Mouse (Mus musculus) Patski (cell line): ENCODE results near the gene Cdh26. TPM values are rescaled to one million over a fixed set of nuclear protein-coding genes. Genes with fewer than 3 reads are reported as not detected.

Experiments used
- ATAC-seq: fragments of 100-300 bp; one replicate; pipeline ENCODE4 v1.8.0; 2021
- CTCF ChIA-PET: fragments of 350-600 bp; sonication (Branson Sonifier 250); formaldehyde crosslinking; loops from one replicate; lab custom pipeline; 2022; ENCODE audit warnings: inconsistent platforms; lab: Charles Lee
- POLR2A ChIA-PET: fragments of 350-600 bp; sonication (Branson Sonifier 250); formaldehyde crosslinking; loops from one replicate; lab custom pipeline; 2022; ENCODE audit warnings: antibody characterized with exemption, inconsistent platforms; lab: Charles Lee
- DNase-seq: peaks from one replicate; pipeline ENCODE4 v3.0.0-alpha.2; 2011; ENCODE audit warnings: low read depth, low spot score
- H3K27me3 ChIP-seq: fragments of 371-371 bp; one replicate; pipeline ENCODE4 v1.5.1; 2021
- CTCF ChIP-seq: fragments of 100-300 bp; IDR thresholded peaks from one replicate; pipeline ENCODE4 v1.5.1; 2021
- in situ Hi-C: fragments of 300-500 bp; cut with MboI; formaldehyde crosslinking; loops from 3 replicates; pipeline ENCODE4 v1.11.1; 2018; ENCODE audit warnings: low pct_unique_long_range_greater_than_20kb, mixed read lengths
- polyA plus RNA-seq: library from polyadenylated mRNA; unstranded; gene quantifications from one replicate; pipeline ENCODE4 v1.2.3, GENCODE M21; 2021

The Cdh26 gene
- polyA plus RNA-seq, 1 experiment from 2014 or later, result not detected

GRCm38 (mm10) chr2:178479011-178479410 lies 48.7 kb downstream of the Cdh26 start:
- no peaks in the 10 kb centered on the region for H3K27me3 ChIP-seq
- in situ Hi-C loops, result no loop called here
- ATAC-seq (no peak), DNase-seq (no peak)
- POLR2A ChIA-PET, result no interaction called here
- TF ChIP-seq CTCF, result no peak
- CTCF ChIA-PET, result no interaction called here

GRCm38 (mm10) chr2:178480932-178481331 lies 50.6 kb downstream of the Cdh26 start:
- no peak for TF ChIP-seq CTCF
- CTCF ChIA-PET, result no interaction called here
- H3K27me3 ChIP-seq, result no peaks in the 10 kb centered on the region
- ATAC-seq (no peak), DNase-seq (no peak)
- in situ Hi-C loops, result no loop called here
- POLR2A ChIA-PET, result no interaction called here

GRCm38 (mm10) chr2:178483462-178483861 lies 53.1 kb downstream of the Cdh26 start:
- DNase-seq (no peak), ATAC-seq (no peak)
- no peak for TF ChIP-seq CTCF
- in situ Hi-C loops, result no loop called here
- POLR2A ChIA-PET, result no interaction called here
- CTCF ChIA-PET, result no interaction called here
- peaks cover 4% of the 10 kb centered on the region for H3K27me3 ChIP-seq

- TF ChIP-seq CTCF, result no peak
- in situ Hi-C loops, result no loop called here
- peaks cover 4% of the 10 kb centered on the region for H3K27me3 ChIP-seq
- ChIA-PET POLR2A (no interaction called here), CTCF (no interaction called here)
- no peak for ATAC-seq
- DNase-seq, result no peak
These were observed 57.9 kb downstream of the Cdh26 start for GRCm38 (mm10) chr2:178488276-178488675.

GRCm38 (mm10) chr2:178490245-178490920 lies 60.1 kb downstream of the Cdh26 start:
- DNase-seq, result no peak
- in situ Hi-C loops, result no loop called here
- POLR2A ChIA-PET, result no interaction called here
- peaks cover 4% of the 10 kb centered on the region for H3K27me3 ChIP-seq
- TF ChIP-seq CTCF, result no peak
- ATAC-seq, result no peak
- CTCF ChIA-PET, result no interaction called here

GRCm38 (mm10) chr2:178494066-178494465 lies 63.7 kb downstream of the Cdh26 start:
- CTCF ChIA-PET, result no interaction called here
- no peak for TF ChIP-seq CTCF
- DNase-seq (no peak), ATAC-seq (no peak)
- no peaks in the 10 kb centered on the region for H3K27me3 ChIP-seq
- in situ Hi-C loops, result no loop called here
- POLR2A ChIA-PET, result no interaction called here

GRCm38 (mm10) chr2:178495816-178496215 lies 65.5 kb downstream of the Cdh26 start:
- no peaks in the 10 kb centered on the region for H3K27me3 ChIP-seq
- ChIA-PET CTCF (no interaction called here), POLR2A (no interaction called here)
- ATAC-seq (no peak), DNase-seq (no peak)
- in situ Hi-C loops, result no loop called here
- no peak for TF ChIP-seq CTCF

GRCm38 (mm10) chr2:178497900-178498299 lies 67.6 kb downstream of the Cdh26 start:
- POLR2A ChIA-PET, result no interaction called here
- in situ Hi-C loops, result no loop called here
- TF ChIP-seq CTCF, result no peak
- CTCF ChIA-PET, result interaction anchor here (1.5 kb wide), 1 partner anchor 10 kb away, joined by 4 read pairs; no protein-coding TSS in a partner anchor
- ATAC-seq (no peak), DNase-seq (no peak)
- H3K27me3 ChIP-seq, result no peaks in the 10 kb centered on the region

GRCm38 (mm10) chr2:178498409-178498808 lies 68.1 kb downstream of the Cdh26 start:
- in situ Hi-C loops, result no loop called here
- POLR2A ChIA-PET, result no interaction called here
- CTCF ChIA-PET, result interaction anchor here (1.5 kb wide), 1 partner anchor 11 kb away, joined by 4 read pairs; no protein-coding TSS in a partner anchor
- ATAC-seq (no peak), DNase-seq (no peak)
- no peak for TF ChIP-seq CTCF
- H3K27me3 ChIP-seq, result no peaks in the 10 kb centered on the region

- TF ChIP-seq CTCF, result no peak
- ChIA-PET CTCF (no interaction called here), POLR2A (no interaction called here)
- no peak for DNase-seq
- H3K27me3 ChIP-seq, result no peaks in the 10 kb centered on the region
- ATAC-seq, result no peak
- in situ Hi-C loops, result loop anchor here (10.0 kb wide), 1 partner anchor 1372 kb away; no protein-coding TSS in a partner anchor
These were observed 72.1 kb downstream of the Cdh26 start for GRCm38 (mm10) chr2:178502469-178502868.

GRCm38 (mm10) chr2:178506056-178506455 lies 75.7 kb downstream of the Cdh26 start:
- no peak for ATAC-seq
- no peak for TF ChIP-seq CTCF
- CTCF ChIA-PET, result no interaction called here
- POLR2A ChIA-PET, result no interaction called here
- DNase-seq, result no peak
- H3K27me3 ChIP-seq, result no peaks in the 10 kb centered on the region
- in situ Hi-C loops, result loop anchor here (10.0 kb wide), 1 partner anchor 1369 kb away; no protein-coding TSS in a partner anchor
